Mouse (Mus musculus) small intestine, adult 2 months (tissue): ENCODE data around the gene Heph.

Source experiments
- CTCF ChIP-seq: fragments of 200-500 bp; IDR thresholded peaks from 2 replicates; pipeline ENCODE4 v1.5.1; 2012; ENCODE audit warnings: low read depth, mild to moderate bottlenecking, control low read depth, inconsistent platforms, low read length, moderate library complexity, mixed read lengths; ENCODE audit not compliant: insufficient replicate concordance, insufficient read length; ENCODE audit errors: extremely low read depth
- POLR2A ChIP-seq: fragments of 200-500 bp; IDR thresholded peaks from 2 replicates; pipeline ENCODE4 v1.6.1; 2012; ENCODE audit warnings: low read depth, mild to moderate bottlenecking, control low read depth, inconsistent platforms, low read length, moderate library complexity

GRCm38 (mm10) chrX:96419383-96419782 lies 35.8 kb upstream of the Heph start:
- TF ChIP-seq CTCF: no peak
- no peak for TF ChIP-seq POLR2A
